Mouse (Mus musculus) CH12.LX (cell line): ENCODE measurements around the gene Rnd3.

ENCODE experiments used
- CTCF ChIP-seq, 2 experiments: IDR thresholded peaks in 1 of 2; conservative IDR thresholded peaks in 1 of 2; 2 replicates each; pipeline ENCODE4 v1.5.1; 2011 to 2012; ENCODE audit warnings: low read depth in 2 of 2, low read length in 2 of 2, improper control_type of control experiment in 1 of 2, inconsistent platforms in 1 of 2, mild to moderate bottlenecking in 1 of 2, moderate library complexity in 1 of 2
- IRF4 ChIP-seq: IDR thresholded peaks from 2 replicates; pipeline ENCODE4 v1.6.1; 2014; ENCODE audit warnings: low read depth, mild to moderate bottlenecking, inconsistent platforms, low read length, improper control_type of control experiment
- TBP ChIP-seq: conservative IDR thresholded peaks from 2 replicates; pipeline ENCODE4 v1.6.1; 2011; ENCODE audit warnings: low read depth, low read length, improper control_type of control experiment

GRCm38 (mm10) chr2:51146871-51147317, 2.0 kb downstream of the Rnd3 start:
- no peak for TF ChIP-seq TBP
- no peak for TF ChIP-seq CTCF (conservative IDR thresholded peaks at IDR 0.05 in 1 of 2, IDR thresholded peaks at IDR 0.05 in 1 of 2; ENCODE audit: low read depth in 2 of 2, low read length in 2 of 2)
- TF ChIP-seq IRF4, result no peak
